Mouse (Mus musculus): Measurements from ENCODE around the gene Amotl1. TPM values are rescaled to one million over a fixed set of nuclear protein-coding genes. Genes with fewer than 3 reads are reported as not detected.

Amotl1 gene
- polyA plus RNA-seq (2014; fragmentation: Nextera tagmentation; extraction: Ambion mirVana) = 28.3 and 28.6 TPM in 2 replicates

DNA sequence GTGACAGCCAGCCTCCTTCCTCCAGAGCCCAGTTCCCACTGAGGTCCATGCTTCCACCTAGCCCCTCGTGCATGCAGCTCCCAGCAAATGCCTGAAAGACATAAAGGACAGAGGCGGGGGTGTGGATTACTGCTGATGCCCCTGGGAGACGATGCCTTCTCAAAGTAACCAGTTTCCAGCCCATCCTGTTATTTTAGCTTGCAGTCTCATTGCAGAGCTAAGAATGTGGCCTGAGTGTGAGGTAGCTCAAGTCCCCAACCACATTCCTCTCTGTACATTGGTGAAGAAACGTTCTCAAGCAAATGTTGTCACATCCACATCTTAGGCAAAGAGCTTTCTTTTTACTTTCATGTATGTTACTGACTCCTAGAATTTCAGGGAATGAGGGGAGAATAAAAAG, at the start of gene Amotl1:
TSS of gene Amotl1 (minus strand) at position 101 of the 400 bp plus-strand sequence.
- Histone ChIP-seq H3K4me3 (ENCODE audit: low read depth, low read length) (no peak within 1 kb of the TSS), H3K9me3 (replicated peaks; ENCODE audit: control insufficient read depth, low read length) (no peaks in the 10 kb centered on the region), H3K27ac (replicated peaks; ENCODE audit: low read depth, low read length) (no peak within 1 kb of the TSS), H3K4me1 (ENCODE audit: control insufficient read depth, insufficient read depth, low read length) (peaks cover 8% of the 10 kb centered on the region), H3K9ac (replicated peaks; ENCODE audit: low read length) (no peak within 1 kb of the TSS), H3K4me2 (ENCODE audit: low read depth, low read length) (no peak within 1 kb of the TSS), H3K36me3 (replicated peaks; ENCODE audit: control insufficient read depth, insufficient read depth, low read depth, low read length) (no peaks in the 10 kb centered on the region), H3K27me3 (ENCODE audit: control insufficient read depth, insufficient read depth, low read length) (no peaks in the 10 kb centered on the region)
- DNase-seq (ENCODE audit: low spot score) (no peak), ATAC-seq (replicated peaks; ENCODE audit: insufficient number of reproducible peaks, low FRiP score, low TSS enrichment, low read depth) (no peak)
- 32% methylated on average over 4 of the region's 4 CpGs for WGBS

DNA sequence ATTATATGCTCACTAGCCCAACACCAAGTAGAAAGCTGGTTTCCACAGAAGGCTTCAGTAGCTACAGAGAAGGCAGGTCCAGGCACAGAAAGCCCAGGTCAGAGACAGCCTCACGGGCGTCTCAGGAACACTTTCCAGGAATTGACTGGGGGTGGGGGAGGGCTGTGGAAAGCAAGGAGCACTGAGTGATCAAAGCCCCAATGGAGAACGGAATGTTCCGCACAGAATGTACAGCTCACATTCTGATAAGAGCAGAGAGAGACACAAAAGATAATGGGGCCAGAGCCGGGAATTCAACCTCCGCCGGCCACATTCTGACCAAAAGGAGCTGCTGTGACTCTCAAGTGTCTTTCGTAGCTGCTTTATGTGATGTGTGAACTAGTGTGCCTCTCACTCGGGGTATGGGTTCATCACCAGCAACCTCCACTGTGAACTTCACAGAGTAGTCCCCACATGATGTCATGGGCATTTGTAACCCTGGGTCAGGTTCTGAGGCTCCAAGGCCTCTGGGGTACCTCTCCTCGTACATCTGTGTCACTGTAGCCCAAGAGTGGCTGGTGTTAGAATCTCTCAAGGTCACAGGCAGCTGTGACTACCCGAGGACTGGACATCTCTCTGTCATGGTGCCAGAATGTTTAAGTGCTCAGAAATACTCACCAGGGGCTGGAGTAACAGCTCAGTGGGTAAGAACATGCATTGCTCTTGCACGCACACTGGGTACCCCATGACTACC, 44.7 kb upstream of the Amotl1 start:
- no peaks in the 10 kb centered on the region for H3K4me1 ChIP-seq (ENCODE audit: control insufficient read depth, insufficient read depth, low read length)
- H3K27ac ChIP-seq (replicated peaks; ENCODE audit: low read depth, low read length) = no peak overlapping the region
- no peaks in the 10 kb centered on the region for H3K36me3 ChIP-seq (replicated peaks; ENCODE audit: control insufficient read depth, insufficient read depth, low read depth, low read length)
- ATAC-seq (replicated peaks; ENCODE audit: insufficient number of reproducible peaks, low FRiP score, low TSS enrichment, low read depth) (no peak), DNase-seq (ENCODE audit: low spot score) (no peak)
- H3K27me3 ChIP-seq (ENCODE audit: control insufficient read depth, insufficient read depth, low read length) = no peaks in the 10 kb centered on the region
- no peak overlapping the region for H3K9ac ChIP-seq (replicated peaks; ENCODE audit: low read length)
- no peak overlapping the region for H3K4me2 ChIP-seq (ENCODE audit: low read depth, low read length)
- 79% methylated on average over 12 of the region's 12 CpGs for WGBS
- H3K9me3 ChIP-seq (replicated peaks; ENCODE audit: control insufficient read depth, low read length) = no peaks in the 10 kb centered on the region
- H3K4me3 ChIP-seq (ENCODE audit: low read depth, low read length) = no peak overlapping the region

DNA sequence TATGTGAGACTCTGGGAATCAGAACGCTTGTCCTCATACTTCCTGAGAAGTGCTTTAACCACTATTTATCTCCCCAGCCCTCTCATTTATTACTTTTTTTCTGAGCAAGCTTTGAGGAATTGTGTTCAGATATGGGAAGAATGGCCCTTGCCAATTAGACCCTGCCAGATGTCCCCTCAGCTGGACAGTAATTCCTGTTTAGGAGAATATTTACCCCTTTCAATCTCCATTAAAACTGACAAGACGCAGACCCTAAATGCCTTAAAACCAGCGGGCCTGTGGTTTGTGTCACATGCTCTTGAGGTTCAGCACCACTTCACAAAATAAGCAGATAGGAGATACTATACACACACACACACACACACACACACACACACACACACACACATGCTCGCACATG, 39.5 kb upstream of the Amotl1 start:
- no peak overlapping the region for H3K4me3 ChIP-seq (ENCODE audit: low read depth, low read length)
- ATAC-seq (replicated peaks; ENCODE audit: insufficient number of reproducible peaks, low FRiP score, low TSS enrichment, low read depth) = no peak
- no peaks in the 10 kb centered on the region for H3K27me3 ChIP-seq (ENCODE audit: control insufficient read depth, insufficient read depth, low read length)
- DNase-seq (ENCODE audit: low spot score) = peak; percentile 38
- H3K4me2 ChIP-seq (ENCODE audit: low read depth, low read length) = no peak overlapping the region
- 74% methylated on average over 4 of the region's 4 CpGs for WGBS
- no peaks in the 10 kb centered on the region for H3K36me3 ChIP-seq (replicated peaks; ENCODE audit: control insufficient read depth, insufficient read depth, low read depth, low read length)
- no peak overlapping the region for H3K27ac ChIP-seq (replicated peaks; ENCODE audit: low read depth, low read length)
- H3K4me1 ChIP-seq (ENCODE audit: control insufficient read depth, insufficient read depth, low read length) = no peaks in the 10 kb centered on the region
- H3K9ac ChIP-seq (replicated peaks; ENCODE audit: low read length) = no peak overlapping the region
- no peaks in the 10 kb centered on the region for H3K9me3 ChIP-seq (replicated peaks; ENCODE audit: control insufficient read depth, low read length)

DNA sequence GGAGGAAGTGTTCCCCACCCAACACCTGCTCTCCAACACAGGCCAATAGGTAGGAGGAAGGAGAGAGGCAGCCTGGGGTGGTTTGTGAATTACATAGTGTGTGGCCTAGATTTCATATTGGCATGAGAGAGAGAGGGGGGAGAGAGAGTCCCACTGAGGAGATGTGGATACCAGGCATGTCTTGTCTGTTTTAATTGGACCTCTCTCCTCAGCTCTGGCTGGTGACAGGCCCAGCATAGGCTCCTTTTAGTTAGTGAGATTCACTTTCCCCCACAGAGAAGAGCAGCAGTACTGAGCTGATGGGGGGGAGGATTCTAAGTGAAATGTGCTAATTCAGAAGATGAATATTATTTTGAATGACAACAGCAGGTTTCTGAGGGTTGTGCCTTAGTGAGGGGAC, 37.9 kb upstream of the Amotl1 start:
- H3K4me1 ChIP-seq (ENCODE audit: control insufficient read depth, insufficient read depth, low read length) = no peaks in the 10 kb centered on the region
- H3K9me3 ChIP-seq (replicated peaks; ENCODE audit: control insufficient read depth, low read length) = no peaks in the 10 kb centered on the region
- no peaks in the 10 kb centered on the region for H3K36me3 ChIP-seq (replicated peaks; ENCODE audit: control insufficient read depth, insufficient read depth, low read depth, low read length)
- H3K27ac ChIP-seq (replicated peaks; ENCODE audit: low read depth, low read length) = no peak overlapping the region
- no peak overlapping the region for H3K9ac ChIP-seq (replicated peaks; ENCODE audit: low read length)
- no peak overlapping the region for H3K4me3 ChIP-seq (ENCODE audit: low read depth, low read length)
- no peaks in the 10 kb centered on the region for H3K27me3 ChIP-seq (ENCODE audit: control insufficient read depth, insufficient read depth, low read length)
- no peak for ATAC-seq (replicated peaks; ENCODE audit: insufficient number of reproducible peaks, low FRiP score, low TSS enrichment, low read depth)
- no peak overlapping the region for H3K4me2 ChIP-seq (ENCODE audit: low read depth, low read length)
- DNase-seq (ENCODE audit: low spot score) = no peak

DNA sequence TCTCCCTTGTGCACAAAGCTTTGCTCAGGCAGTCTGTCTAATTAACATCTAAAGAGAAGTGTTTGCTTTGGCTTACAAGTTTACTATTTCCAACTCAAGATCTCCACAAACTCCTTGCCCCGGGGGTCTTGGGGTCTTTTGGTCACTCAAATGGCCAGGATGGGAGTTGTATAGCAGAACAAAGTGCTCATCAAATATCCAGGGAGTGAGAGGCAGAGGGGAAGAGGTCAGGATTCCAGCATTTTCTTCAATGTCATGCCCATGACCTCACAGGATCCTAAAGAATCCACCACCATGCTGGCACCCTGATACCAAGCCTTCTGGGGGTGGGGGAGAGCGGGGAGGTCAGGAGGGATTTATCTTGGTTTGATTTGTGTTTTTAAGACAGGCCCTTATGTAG, 35.7 kb upstream of the Amotl1 start:
- H3K9me3 ChIP-seq (replicated peaks; ENCODE audit: control insufficient read depth, low read length) = no peaks in the 10 kb centered on the region
- DNase-seq (ENCODE audit: low spot score) (no peak), ATAC-seq (replicated peaks; ENCODE audit: insufficient number of reproducible peaks, low FRiP score, low TSS enrichment, low read depth) (no peak)
- H3K4me3 ChIP-seq (ENCODE audit: low read depth, low read length) = no peak overlapping the region
- H3K9ac ChIP-seq (replicated peaks; ENCODE audit: low read length) = no peak overlapping the region
- WGBS = 65% methylated on average over 2 of the region's 2 CpGs
- H3K36me3 ChIP-seq (replicated peaks; ENCODE audit: control insufficient read depth, insufficient read depth, low read depth, low read length) = no peaks in the 10 kb centered on the region
- no peak overlapping the region for H3K4me2 ChIP-seq (ENCODE audit: low read depth, low read length)
- H3K27me3 ChIP-seq (ENCODE audit: control insufficient read depth, insufficient read depth, low read length) = no peaks in the 10 kb centered on the region
- H3K27ac ChIP-seq (replicated peaks; ENCODE audit: low read depth, low read length) = no peak overlapping the region
- H3K4me1 ChIP-seq (ENCODE audit: control insufficient read depth, insufficient read depth, low read length) = no peaks in the 10 kb centered on the region

DNA sequence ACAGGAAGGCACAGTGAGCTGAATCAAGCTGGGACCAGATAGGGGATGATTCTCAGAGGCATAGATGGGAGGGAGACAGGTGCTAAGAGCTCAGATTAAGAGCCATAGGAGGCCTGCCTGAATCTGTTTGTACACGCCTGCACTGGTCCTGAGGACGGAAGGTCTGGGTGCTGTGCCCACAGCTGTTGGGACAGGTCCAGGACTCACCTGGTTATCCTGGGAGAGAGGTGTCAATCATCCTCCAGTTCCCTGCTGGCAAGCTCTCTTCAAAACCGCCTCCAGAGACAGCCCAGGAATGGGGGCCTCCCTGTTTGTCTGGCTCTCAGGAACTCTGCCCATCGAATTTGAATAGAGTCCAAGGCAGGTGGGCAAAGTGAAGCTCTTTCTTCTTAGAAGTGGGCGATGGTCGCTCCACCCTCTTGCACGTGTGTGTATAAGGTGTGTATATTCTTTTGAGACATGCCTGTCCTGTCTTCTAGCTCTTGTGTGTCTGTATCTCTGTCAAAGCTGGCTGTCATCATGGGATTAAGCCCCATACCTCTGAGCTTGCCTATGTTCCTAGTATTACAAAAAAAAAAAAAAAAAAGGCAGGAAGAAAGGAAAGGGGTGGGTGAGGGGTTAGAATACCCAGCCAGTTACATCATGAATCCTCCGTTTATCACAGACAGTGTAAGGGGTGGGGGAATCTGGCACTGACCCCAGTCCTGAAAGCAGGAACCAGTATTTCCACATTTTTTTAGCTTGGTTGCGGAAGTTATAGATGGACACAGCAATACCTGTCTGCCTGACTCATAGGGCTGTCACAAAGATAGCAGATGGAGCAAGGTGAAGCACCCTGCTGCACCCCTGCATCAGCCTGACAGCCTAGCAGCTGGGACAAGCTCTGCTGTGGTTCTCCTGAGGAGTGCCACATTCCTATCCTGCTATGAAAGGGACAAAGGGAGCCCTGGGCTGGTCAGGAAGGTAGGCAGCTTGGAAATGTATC, 31.1 kb upstream of the Amotl1 start:
- Histone ChIP-seq H3K9me3 (replicated peaks; ENCODE audit: control insufficient read depth, low read length) (no peaks in the 10 kb centered on the region), H3K36me3 (replicated peaks; ENCODE audit: control insufficient read depth, insufficient read depth, low read depth, low read length) (no peaks in the 10 kb centered on the region), H3K4me1 (ENCODE audit: control insufficient read depth, insufficient read depth, low read length) (no peaks in the 10 kb centered on the region), H3K27ac (replicated peaks; ENCODE audit: low read depth, low read length) (no peak overlapping the region), H3K27me3 (ENCODE audit: control insufficient read depth, insufficient read depth, low read length) (no peaks in the 10 kb centered on the region), H3K4me3 (ENCODE audit: low read depth, low read length) (no peak overlapping the region), H3K4me2 (ENCODE audit: low read depth, low read length) (no peak overlapping the region), H3K9ac (replicated peaks; ENCODE audit: low read length) (no peak overlapping the region)
- DNase-seq (ENCODE audit: low spot score) (peak; percentile 31), ATAC-seq (replicated peaks; ENCODE audit: insufficient number of reproducible peaks, low FRiP score, low TSS enrichment, low read depth) (peak; percentile 41; the same call in 1 of the 2 replicates)
- WGBS = 54% methylated on average over 9 of the region's 9 CpGs

DNA sequence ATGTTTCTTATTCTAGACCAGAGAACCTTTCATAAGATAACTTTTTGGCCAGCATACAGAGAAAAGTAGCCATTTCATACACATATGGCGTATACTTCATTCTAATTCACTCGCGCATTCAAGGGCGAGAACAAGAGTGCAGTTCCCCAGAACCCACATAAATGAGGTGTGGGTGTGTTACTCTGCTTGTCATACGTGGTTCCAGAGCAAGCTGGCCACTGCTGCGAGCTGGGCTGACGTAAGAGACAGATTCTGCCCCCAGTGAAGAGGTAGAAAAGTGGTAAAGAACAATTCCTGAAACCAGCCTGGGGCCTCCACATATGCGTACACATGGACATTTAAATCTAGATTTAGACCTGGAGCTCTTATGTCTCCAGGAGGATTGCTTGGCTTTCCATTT, 29.6 kb upstream of the Amotl1 start:
- Histone ChIP-seq H3K4me1 (ENCODE audit: control insufficient read depth, insufficient read depth, low read length) (no peaks in the 10 kb centered on the region), H3K9me3 (replicated peaks; ENCODE audit: control insufficient read depth, low read length) (no peaks in the 10 kb centered on the region), H3K9ac (replicated peaks; ENCODE audit: low read length) (no peak overlapping the region), H3K36me3 (replicated peaks; ENCODE audit: control insufficient read depth, insufficient read depth, low read depth, low read length) (no peaks in the 10 kb centered on the region), H3K4me3 (ENCODE audit: low read depth, low read length) (no peak overlapping the region), H3K27me3 (ENCODE audit: control insufficient read depth, insufficient read depth, low read length) (no peaks in the 10 kb centered on the region), H3K27ac (replicated peaks; ENCODE audit: low read depth, low read length) (no peak overlapping the region), H3K4me2 (ENCODE audit: low read depth, low read length) (no peak overlapping the region)
- DNase-seq (ENCODE audit: low spot score) = no peak
- ATAC-seq (replicated peaks; ENCODE audit: insufficient number of reproducible peaks, low FRiP score, low TSS enrichment, low read depth) = no peak
- WGBS = 93% methylated on average over 8 of the region's 8 CpGs

DNA sequence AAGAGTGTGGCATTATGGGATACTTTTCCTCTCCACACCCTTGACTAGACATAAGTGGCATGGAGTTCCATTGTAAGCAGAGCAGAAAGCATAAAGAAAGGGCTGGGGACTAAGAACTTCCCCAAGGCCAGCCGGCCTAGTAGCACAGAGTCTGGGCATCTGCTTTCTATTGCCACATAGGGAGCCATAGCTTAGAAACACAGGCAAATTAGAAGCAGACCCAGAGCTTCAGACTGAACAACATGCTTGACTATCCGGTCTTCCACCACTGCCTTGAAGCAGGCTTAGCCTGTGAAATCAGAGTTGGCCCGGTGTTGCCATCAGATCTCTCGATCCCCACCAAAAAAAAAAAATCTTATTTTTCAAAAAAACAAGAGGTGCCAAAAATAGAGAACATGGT, 28.3 kb upstream of the Amotl1 start:
- H3K27me3 ChIP-seq (ENCODE audit: control insufficient read depth, insufficient read depth, low read length) = no peaks in the 10 kb centered on the region
- DNase-seq (ENCODE audit: low spot score) (peak; percentile 92), ATAC-seq (replicated peaks; ENCODE audit: insufficient number of reproducible peaks, low FRiP score, low TSS enrichment, low read depth) (peak; percentile 49; the same call in 1 of the 2 replicates)
- no peak overlapping the region; the same call in 1 of the 2 replicates for H3K27ac ChIP-seq (replicated peaks; ENCODE audit: low read depth, low read length)
- no peak overlapping the region for H3K4me2 ChIP-seq (ENCODE audit: low read depth, low read length)
- no peak overlapping the region for H3K4me3 ChIP-seq (ENCODE audit: low read depth, low read length)
- no peak overlapping the region for H3K9ac ChIP-seq (replicated peaks; ENCODE audit: low read length)
- no peaks in the 10 kb centered on the region for H3K4me1 ChIP-seq (ENCODE audit: control insufficient read depth, insufficient read depth, low read length)
- 40% methylated on average over 4 of the region's 4 CpGs for WGBS
- no peaks in the 10 kb centered on the region for H3K36me3 ChIP-seq (replicated peaks; ENCODE audit: control insufficient read depth, insufficient read depth, low read depth, low read length)
- no peaks in the 10 kb centered on the region for H3K9me3 ChIP-seq (replicated peaks; ENCODE audit: control insufficient read depth, low read length)

Measured in embryonic facial prominence, embryonic 11.5 days (tissue).